ENCODE assay signal across 8 mouse cellular contexts in genomic region chr5:135274663-135275396, GRCm38 (mm10). TPM values are rescaled to one million over a fixed set of nuclear protein-coding genes. Genes with fewer than 3 reads are reported as not detected.
DNase-seq lines count a peak whose midpoint lies in the region; ATAC-seq and TF ChIP-seq lines count a peak whose summit lies in the region.

No protein-coding gene starts in this region.

- H3K9ac ChIP-seq in limb, embryonic 11.5 days (ENCODE audit: low read length): peak overlapping the region; percentile 37; the same call in 1 of the 2 replicates
- H3K9ac ChIP-seq in stomach, postnatal 0 days (ENCODE audit: low read length): no peak overlapping the region

- H3K4me2 ChIP-seq in limb, embryonic 11.5 days (ENCODE audit: low read depth, severe bottlenecking): peak overlapping the region; percentile 11; the same call in 1 of the 2 replicates
- H3K4me2 ChIP-seq in stomach, postnatal 0 days (replicated peaks; ENCODE audit: low read depth): peak overlapping the region; percentile 21; the same call in 1 of the 2 replicates

- peaks cover 8% of the 10 kb centered on the region; the same call in 1 of the 2 replicates for H3K4me1 ChIP-seq in testis, adult 2 months (ENCODE audit: control insufficient read depth, insufficient read depth, low read length)
- H3K4me1 ChIP-seq in limb, embryonic 11.5 days (ENCODE audit: control insufficient read depth, insufficient read depth, low read length): peaks cover 12% of the 10 kb centered on the region
- H3K4me1 ChIP-seq in stomach, postnatal 0 days (replicated peaks; ENCODE audit: control insufficient read depth, insufficient read depth): no peaks in the 10 kb centered on the region

- H3K27me3 ChIP-seq in testis, adult 2 months (ENCODE audit: control insufficient read depth, insufficient read depth, low read length): no peaks in the 10 kb centered on the region
- no peaks in the 10 kb centered on the region; the same call in 1 of the 2 replicates for H3K27me3 ChIP-seq in limb, embryonic 11.5 days (ENCODE audit: control insufficient read depth, insufficient read depth, low read length)
- no peaks in the 10 kb centered on the region; the same call in 1 of the 2 replicates for H3K27me3 ChIP-seq in stomach, postnatal 0 days (ENCODE audit: control insufficient read depth, insufficient read depth, low read length)

- no peak for TF ChIP-seq POLR2A in testis, adult 2 months (IDR thresholded peaks at IDR 0.05; ENCODE audit: control insufficient read depth, low read depth, low read length)

- H3K36me3 ChIP-seq in testis, adult 2 months (ENCODE audit: control insufficient read depth, insufficient read depth, low read length): no peaks in the 10 kb centered on the region
- no peaks in the 10 kb centered on the region for H3K36me3 ChIP-seq in limb, embryonic 11.5 days (ENCODE audit: control insufficient read depth, insufficient read depth, low read length)
- no peaks in the 10 kb centered on the region for H3K36me3 ChIP-seq in stomach, postnatal 0 days (ENCODE audit: control insufficient read depth, insufficient read depth, low read length)

- no peak overlapping the region for H3K4me3 ChIP-seq in testis, adult 2 months (ENCODE audit: control insufficient read depth, low read depth, low read length)
- H3K4me3 ChIP-seq in limb, embryonic 11.5 days (ENCODE audit: low read depth, low read length): no peak overlapping the region
- no peak overlapping the region for H3K4me3 ChIP-seq in stomach, postnatal 0 days (ENCODE audit: low read depth, low read length)

- TF ChIP-seq CTCF in testis, adult 2 months (IDR thresholded peaks at IDR 0.05; ENCODE audit: control insufficient read depth, insufficient read depth, insufficient replicate concordance, low read depth, low read length): no peak
- no peak for TF ChIP-seq CTCF in stomach, postnatal 0 days (IDR thresholded peaks at IDR 0.05; ENCODE audit: low read depth)

- DNase-seq in cerebellum, adult 11-12 months: peak; percentile 13
- no peak for DNase-seq in cerebellum, adult 9-10 months
- DNase-seq in testis, postnatal 10 days (ENCODE audit: low spot score): no peak
- DNase-seq in limb, embryonic 11.5 days (ENCODE audit: low spot score): peak; percentile 50
- DNase-seq in stomach, postnatal 0 days (ENCODE audit: low spot score): no peak
- no peak for DNase-seq in ovary, adult 18-20 months (ENCODE audit: low spot score)
- DNase-seq in cerebellum, adult 8-10 months: no peak

- peak overlapping the region; percentile 8; the same call in 1 of the 2 replicates for H3K27ac ChIP-seq in testis, adult 2 months (ENCODE audit: control insufficient read depth, insufficient read depth, low read depth, low read length)
- H3K27ac ChIP-seq in limb, embryonic 11.5 days (replicated peaks; ENCODE audit: low read depth, low read length): peak overlapping the region; percentile 43
- no peak overlapping the region; the same call in 1 of the 2 replicates for H3K27ac ChIP-seq in stomach, postnatal 0 days (replicated peaks)

- 31% methylated on average over 15 of the region's 15 CpGs for WGBS in limb, embryonic 11.5 days
- 22% methylated on average over 15 of the region's 15 CpGs for WGBS in stomach, postnatal 0 days

- TF ChIP-seq EP300 in stomach, postnatal 0 days (optimal IDR thresholded peaks at IDR 0.05): no peak

- ATAC-seq in limb, embryonic 11.5 days (ENCODE audit: insufficient number of reproducible peaks, low FRiP score, low TSS enrichment, low read depth): no peak
- ATAC-seq in stomach, postnatal 0 days (ENCODE audit: low FRiP score, low TSS enrichment): no peak; the same call in 1 of the 2 replicates

- H3K9me3 ChIP-seq in limb, embryonic 11.5 days (ENCODE audit: control insufficient read depth, low read length): no peaks in the 10 kb centered on the region
- H3K9me3 ChIP-seq in stomach, postnatal 0 days (ENCODE audit: control insufficient read depth, low read length): no peaks in the 10 kb centered on the region

RNA-seq across cellular contexts. Expression of gene Fzd9, which starts 23.8 kb away (rescaled TPM):
- polyA plus RNA-seq in testis, adult 2 months (2012; rRNA removed): 3.1 and 3.2 TPM in 2 replicates
- polyA plus RNA-seq in limb, embryonic 11.5 days (2014; fragmentation: Nextera tagmentation; extraction: Ambion mirVana): 3.3 TPM in 2 replicates
- polyA plus RNA-seq in stomach, postnatal 0 days (2015; fragmentation: Nextera tagmentation; extraction: Ambion mirVana): 0.42 and 0.54 TPM in 2 replicates

Comparison
In these comparisons a context has a peak if more than half of its experiments do, and no peak if none do; other contexts are left out.
1. DNase-seq: peak in cerebellum, adult 11-12 months (single experiment) and limb, embryonic 11.5 days (single experiment); none in cerebellum, adult 9-10 months (single experiment), testis, postnatal 10 days (single experiment), stomach, postnatal 0 days (single experiment), ovary, adult 18-20 months (single experiment) and cerebellum, adult 8-10 months (single experiment).